Mouse (Mus musculus): ENCODE results near the gene Palb2. TPM values are rescaled to one million over a fixed set of nuclear protein-coding genes. Genes with fewer than 3 reads are reported as not detected.
"Not testable (repeated sequence)": the region's sequence is repeated elsewhere in the genome, so short reads cannot be mapped to it uniquely, and the experiment has no call there.

Gene Palb2
- total RNA-seq, 1 experiment from 2014 or later: 6.2 TPM

GRCm38 (mm10) chr7:122101747-122102244, 31.0 kb downstream of the Palb2 start, which contains the start of gene Ndufab1:
Gene Ndufab1, minus strand, starts transcription at chr7:122101886.
- peak; percentile 92 for ATAC-seq (ENCODE audit: extremely low read depth, insufficient number of reproducible peaks, low FRiP score, poor library complexity, severe bottlenecking)

GRCm38 (mm10) chr7:122101014-122101746, 31.6 kb downstream of the Palb2 start:
- not testable (repeated sequence) for ATAC-seq (ENCODE audit: extremely low read depth, insufficient number of reproducible peaks, low FRiP score, poor library complexity, severe bottlenecking)

GRCm38 (mm10) chr7:122099222-122099621, 33.6 kb downstream of the Palb2 start:
- ATAC-seq (ENCODE audit: extremely low read depth, insufficient number of reproducible peaks, low FRiP score, poor library complexity, severe bottlenecking): peak; percentile 78

GRCm38 (mm10) chr7:122098009-122098408, 34.8 kb downstream of the Palb2 start:
- ATAC-seq (ENCODE audit: extremely low read depth, insufficient number of reproducible peaks, low FRiP score, poor library complexity, severe bottlenecking): no peak

- ATAC-seq (ENCODE audit: extremely low read depth, insufficient number of reproducible peaks, low FRiP score, poor library complexity, severe bottlenecking): no peak
Observed at GRCm38 (mm10) chr7:122094564-122095330, 38.0 kb downstream of the Palb2 start.

GRCm38 (mm10) chr7:122087195-122087982, 45.4 kb downstream of the Palb2 start:
- peak; percentile 41; the same call in 1 of the 2 replicates for ATAC-seq (ENCODE audit: extremely low read depth, insufficient number of reproducible peaks, low FRiP score, poor library complexity, severe bottlenecking)

GRCm38 (mm10) chr7:122081071-122081470, 51.7 kb downstream of the Palb2 start:
- no peak for ATAC-seq (ENCODE audit: extremely low read depth, insufficient number of reproducible peaks, low FRiP score, poor library complexity, severe bottlenecking)

GRCm38 (mm10) chr7:122079798-122080554, 52.8 kb downstream of the Palb2 start:
- no peak for ATAC-seq (ENCODE audit: extremely low read depth, insufficient number of reproducible peaks, low FRiP score, poor library complexity, severe bottlenecking)

GRCm38 (mm10) chr7:122074374-122074773, 58.4 kb downstream of the Palb2 start:
- no peak for ATAC-seq (ENCODE audit: extremely low read depth, insufficient number of reproducible peaks, low FRiP score, poor library complexity, severe bottlenecking)

- ATAC-seq (ENCODE audit: extremely low read depth, insufficient number of reproducible peaks, low FRiP score, poor library complexity, severe bottlenecking): no peak
Observed at GRCm38 (mm10) chr7:122067517-122068381, 65.0 kb downstream of the Palb2 start.

- peak; percentile 91 for ATAC-seq (ENCODE audit: extremely low read depth, insufficient number of reproducible peaks, low FRiP score, poor library complexity, severe bottlenecking)
Observed at GRCm38 (mm10) chr7:122066945-122067516, 65.8 kb downstream of the Palb2 start, which contains the start of the genes Ubfd1 and Ears2. Gene Ubfd1, plus strand, starts transcription at chr7:122067175. Gene Ears2, minus strand, starts transcription at chr7:122067263.

- ATAC-seq (ENCODE audit: extremely low read depth, insufficient number of reproducible peaks, low FRiP score, poor library complexity, severe bottlenecking): 0 out of 2 replicates have a peak, but pooled peaks have one; percentile 1
Observed at GRCm38 (mm10) chr7:122066102-122066944, 66.5 kb downstream of the Palb2 start.

GRCm38 (mm10) chr7:122065656-122066055, 67.1 kb downstream of the Palb2 start:
- no peak for ATAC-seq (ENCODE audit: extremely low read depth, insufficient number of reproducible peaks, low FRiP score, poor library complexity, severe bottlenecking)

All from neutrophil, adult 5-6 weeks (primary cell).